Mouse (Mus musculus): ENCODE data around the gene Epha2.

Gene Epha2

DNA sequence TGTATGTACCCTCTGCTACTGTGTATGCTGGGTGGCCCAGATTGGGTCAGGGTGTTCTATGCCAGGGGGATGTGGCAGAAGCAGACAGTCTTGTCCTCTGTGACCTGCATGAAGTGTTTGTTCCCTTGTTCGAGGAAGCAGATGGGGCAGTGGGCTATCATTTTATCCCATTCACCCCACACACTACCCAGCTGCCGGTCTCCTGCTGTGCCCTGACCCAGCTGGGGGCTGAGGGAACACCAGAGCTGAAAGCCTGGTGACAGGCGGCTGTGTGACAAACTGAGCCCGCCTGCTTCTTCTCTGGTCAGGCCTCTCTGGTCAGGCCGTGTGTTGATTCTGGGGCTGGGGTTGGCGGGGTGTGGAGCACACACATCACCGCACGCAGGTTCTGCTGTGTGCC, 5.0 kb downstream of the Epha2 start:
- no peak for DNase-seq

- DNase-seq: no peak
Observed at GRCm38 (mm10) chr4:141308381-141308780, 7.3 kb downstream of the Epha2 start.

GRCm38 (mm10) chr4:141308857-141309772, 8.1 kb downstream of the Epha2 start:
- DNase-seq: no peak

DNA sequence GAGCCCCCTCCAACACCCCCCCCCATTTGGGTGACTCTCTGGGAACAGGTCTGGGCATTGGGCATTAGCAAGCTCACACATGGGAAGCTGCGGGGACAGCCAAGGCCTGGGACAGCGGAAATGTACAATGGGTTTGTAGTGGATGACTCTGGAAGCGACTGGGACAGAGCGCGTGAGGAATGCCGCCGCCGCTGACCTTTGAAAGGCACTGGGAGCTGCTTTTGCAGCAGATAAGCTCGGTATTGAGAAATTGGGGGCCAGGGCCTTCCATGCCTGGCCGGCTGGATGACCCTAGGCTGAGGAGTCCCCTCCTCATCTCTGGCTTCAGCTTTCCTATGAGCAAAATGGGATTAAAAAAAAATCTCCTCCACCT, 8.7 kb downstream of the Epha2 start:
- no peak for DNase-seq

GRCm38 (mm10) chr4:141310191-141310606, 9.2 kb downstream of the Epha2 start:
- DNase-seq: no peak

- no peak for DNase-seq
Observed at GRCm38 (mm10) chr4:141311078-141311477, 10.0 kb downstream of the Epha2 start.

GRCm38 (mm10) chr4:141311506-141311905, 10.5 kb downstream of the Epha2 start:
- DNase-seq: no peak

- DNase-seq: no peak
Observed at GRCm38 (mm10) chr4:141311908-141312307, 10.9 kb downstream of the Epha2 start.

DNA sequence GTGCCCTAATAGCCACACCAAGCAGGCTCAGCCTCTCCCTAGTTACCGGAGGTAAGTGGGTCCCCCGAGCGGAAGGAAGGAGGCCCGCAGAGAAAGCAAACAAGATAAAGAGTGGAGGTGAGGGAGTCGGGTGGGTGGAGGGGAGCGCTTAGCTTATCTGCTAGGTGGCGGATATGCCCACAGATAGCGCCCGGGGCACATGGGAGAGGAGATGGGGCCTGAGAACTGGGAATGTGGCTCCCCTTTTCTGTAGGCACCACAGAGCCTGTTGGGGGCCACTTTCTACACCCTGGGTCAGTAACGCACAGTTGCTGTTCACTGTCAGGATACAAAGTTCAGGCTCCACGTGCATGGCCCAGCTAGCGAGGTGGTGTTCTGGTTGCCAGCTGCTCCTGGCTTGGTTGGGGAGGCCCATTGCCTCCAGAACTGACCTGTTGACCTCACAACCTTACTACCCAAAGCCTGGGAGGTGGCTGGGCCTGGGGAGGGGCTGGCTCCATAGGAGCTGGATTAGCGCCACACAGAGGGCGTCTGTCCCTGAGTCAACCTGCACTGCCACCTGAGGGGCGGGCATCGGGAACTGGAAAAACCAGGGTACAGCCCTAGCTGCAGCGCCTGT, 11.6 kb downstream of the Epha2 start:
- no peak for DNase-seq

GRCm38 (mm10) chr4:141313481-141313880, 12.4 kb downstream of the Epha2 start:
- DNase-seq: no peak

DNA sequence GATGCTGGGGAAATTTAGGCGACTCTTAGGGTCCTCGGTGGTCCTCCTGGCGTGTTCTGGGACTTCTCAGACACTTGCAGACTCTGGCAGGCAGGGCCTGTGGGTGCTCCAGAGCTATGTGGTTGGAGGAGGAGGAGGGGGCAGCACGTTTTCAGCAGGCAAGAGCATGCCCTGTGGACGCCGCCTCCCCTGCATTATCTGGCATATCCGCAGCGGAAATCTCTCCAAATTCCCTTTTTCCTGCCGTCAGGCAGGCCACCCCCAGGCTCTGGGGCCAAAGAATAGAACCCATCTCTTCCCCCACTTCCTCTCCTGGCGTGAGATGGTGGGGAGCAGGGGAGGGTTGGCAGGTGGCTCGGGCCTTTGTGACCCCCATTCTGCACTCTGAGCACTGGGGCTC, 12.9 kb downstream of the Epha2 start:
- DNase-seq: no peak

DNA sequence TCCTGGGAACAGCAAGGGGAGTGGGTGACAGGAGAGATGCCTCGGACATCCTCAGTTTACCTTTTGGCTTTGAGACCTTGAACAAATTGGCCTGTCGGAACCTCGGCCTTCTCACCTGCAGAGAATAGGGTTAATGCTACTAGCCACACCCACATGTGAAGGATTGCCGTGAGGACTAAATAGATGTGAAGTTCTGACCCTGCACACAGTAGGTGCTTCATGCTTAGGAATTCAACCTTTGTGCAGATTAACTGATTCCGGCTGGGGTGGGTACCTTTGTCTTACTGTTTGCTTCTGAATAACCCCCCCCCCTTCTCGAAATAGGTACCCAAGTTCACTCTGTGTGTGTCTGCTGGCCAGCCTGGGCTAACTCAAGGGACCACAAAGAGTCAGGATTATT, 13.7 kb downstream of the Epha2 start:
- DNase-seq: no peak

DNA sequence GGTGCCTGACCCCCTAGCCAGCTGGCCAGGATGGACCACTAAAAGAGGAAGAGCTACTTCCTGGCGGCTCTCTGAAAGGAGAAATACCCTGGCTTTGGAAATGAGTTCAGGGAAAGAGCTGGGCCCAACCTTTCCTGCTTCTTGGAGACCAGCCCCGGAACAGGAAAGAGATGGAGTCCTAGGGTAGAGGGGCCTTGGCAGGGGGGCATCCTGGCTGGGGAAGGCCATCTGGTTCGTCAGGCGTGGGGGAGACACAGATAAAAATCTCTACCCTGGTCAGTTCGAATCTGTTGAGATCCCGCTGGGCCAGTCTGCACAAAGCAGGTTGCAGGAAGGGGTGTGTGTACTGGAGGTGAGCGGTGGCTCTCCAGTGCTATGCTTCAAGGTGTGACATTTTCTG, 15.0 kb downstream of the Epha2 start:
- no peak for DNase-seq

- no peak for DNase-seq
Observed at GRCm38 (mm10) chr4:141316498-141317180, 15.6 kb downstream of the Epha2 start.

- no peak for DNase-seq
Observed at GRCm38 (mm10) chr4:141317914-141318313, 16.9 kb downstream of the Epha2 start.

DNA sequence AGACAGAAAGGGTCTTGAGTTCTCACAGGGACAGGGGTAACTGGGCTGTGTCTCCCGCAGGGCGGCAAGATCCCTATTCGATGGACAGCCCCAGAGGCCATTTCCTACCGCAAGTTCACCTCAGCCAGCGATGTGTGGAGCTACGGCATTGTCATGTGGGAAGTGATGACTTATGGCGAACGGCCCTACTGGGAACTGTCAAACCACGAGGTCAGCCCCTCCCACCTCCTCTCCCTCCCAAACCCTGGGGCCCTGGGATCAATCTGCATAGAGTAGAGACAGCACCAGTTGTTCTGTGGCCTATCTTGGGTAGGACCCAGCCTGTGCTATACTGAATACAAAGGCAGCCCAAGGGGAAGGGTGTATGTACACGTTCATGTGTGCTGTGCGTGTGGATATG, 21.5 kb downstream of the Epha2 start:
- DNase-seq: no peak

GRCm38 (mm10) chr4:141324771-141325191, 23.7 kb downstream of the Epha2 start:
- no peak for DNase-seq

DNA sequence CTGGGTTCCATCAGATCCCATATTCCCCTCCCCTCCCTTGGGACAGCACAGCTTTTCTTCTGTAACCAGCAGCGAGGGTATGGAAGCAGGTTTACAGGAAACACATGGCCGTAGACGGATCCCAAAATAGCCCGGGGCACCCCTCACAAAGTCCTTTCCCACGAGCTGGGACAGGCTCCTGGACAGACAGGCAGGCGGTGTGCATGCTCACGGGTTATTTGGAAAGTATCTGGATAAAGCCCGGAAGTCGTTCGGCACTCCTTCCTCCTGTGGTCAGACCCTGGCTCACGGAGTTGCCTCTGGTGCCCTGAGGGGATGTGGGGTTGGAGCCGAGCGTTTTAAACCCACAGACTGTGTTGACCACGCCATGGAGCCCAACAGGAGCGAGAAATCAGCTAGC, 24.6 kb downstream of the Epha2 start:
- DNase-seq: no peak

GRCm38 (mm10) chr4:141327075-141327474, 26.0 kb downstream of the Epha2 start:
- DNase-seq: no peak

- DNase-seq: no peak
Observed at GRCm38 (mm10) chr4:141328742-141329141, 27.7 kb downstream of the Epha2 start.

- DNase-seq: no peak
Observed at GRCm38 (mm10) chr4:141329968-141330367, 28.9 kb downstream of the Epha2 start.

DNA sequence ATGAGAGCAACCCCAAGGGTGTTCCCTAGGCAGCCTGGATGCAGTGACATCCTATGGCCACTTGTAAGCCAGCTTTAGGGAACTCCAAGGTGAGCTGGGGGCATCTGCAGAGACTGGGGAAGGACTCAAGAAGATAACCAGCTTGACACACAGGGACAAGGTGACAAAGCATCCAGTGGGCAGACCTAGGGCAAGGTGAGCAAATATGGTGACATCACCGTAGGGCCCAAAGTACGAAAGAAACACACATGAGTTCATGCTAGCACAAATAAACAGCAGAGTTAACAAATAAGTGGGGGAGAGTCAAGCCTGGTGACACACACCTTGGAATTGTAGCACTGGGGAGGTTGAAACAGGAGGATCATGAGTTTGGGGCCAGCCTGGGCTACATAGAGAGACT, 30.4 kb downstream of the Epha2 start:
- no peak for DNase-seq

DNA sequence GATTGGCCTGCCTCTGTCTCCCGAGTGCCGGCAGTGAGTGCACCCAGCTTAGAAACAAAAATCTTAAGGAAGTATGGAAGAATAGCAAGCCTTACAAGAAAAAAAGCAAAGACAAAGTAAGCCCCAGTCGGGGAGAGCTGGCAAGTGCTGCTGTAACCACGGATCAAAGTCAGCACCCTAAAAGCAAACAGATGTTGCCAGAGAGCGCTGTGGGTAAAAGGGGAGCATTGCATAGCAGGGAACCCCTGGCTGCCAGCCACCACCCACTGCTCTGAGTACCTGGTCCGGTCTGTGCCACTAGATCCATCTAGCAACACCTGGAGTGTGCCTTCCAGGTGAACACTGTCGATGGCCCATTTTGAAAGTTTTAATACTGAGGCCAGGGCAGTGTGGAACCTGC, 31.2 kb downstream of the Epha2 start:
- no peak for DNase-seq

DNA sequence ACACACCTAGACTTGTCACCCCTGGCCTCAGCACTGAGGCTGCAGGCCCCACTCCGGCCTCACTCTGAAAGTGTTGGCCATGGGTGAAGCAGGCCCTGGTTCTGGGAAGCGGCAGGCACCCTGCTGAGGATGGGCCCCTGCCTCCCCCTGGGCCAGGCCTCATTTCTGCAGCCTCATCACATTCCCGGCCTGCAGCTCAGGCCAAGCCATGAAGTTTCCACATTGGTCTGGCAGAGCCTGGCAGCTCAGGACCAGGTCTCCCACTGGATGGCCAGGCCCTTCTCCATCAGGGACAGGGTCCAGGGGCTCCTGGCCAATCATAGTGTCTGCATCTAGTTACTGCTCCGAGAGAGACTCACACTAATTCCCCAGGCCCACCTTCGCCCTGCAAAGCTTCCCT, 33.7 kb downstream of the Epha2 start:
- DNase-seq: no peak
